Mouse (Mus musculus) MEL (cell line): Measurements from ENCODE around the gene Cdc14b. TPM values are rescaled to one million over a fixed set of nuclear protein-coding genes. Genes with fewer than 3 reads are reported as not detected.

Experiments
- DNase-seq: peaks from one replicate; pipeline ENCODE4 v3.0.0; 2011; ENCODE audit warnings: low read depth, low spot score
- H3K27ac ChIP-seq: 2 replicates; pipeline ENCODE4 v1.5.1; 2012; ENCODE audit warnings: low read depth, mild to moderate bottlenecking, control low read depth, low read length, moderate library complexity; ENCODE audit not compliant: control insufficient read depth
- H3K27me3 ChIP-seq, 2 experiments: fragments of 150-350 bp in 1 of 2; sonication (generic) in 1 of 2; 2 replicates each; pipeline ENCODE4 v1.6.1; 2012; ENCODE audit warnings: low read length in 2 of 2, mild to moderate bottlenecking in 2 of 2, improper control_type of control experiment in 1 of 2, moderate library complexity in 1 of 2; ENCODE audit not compliant: insufficient read depth in 2 of 2, control insufficient read depth in 1 of 2
- H3K36me3 ChIP-seq, 2 experiments: 2 replicates each; pipeline ENCODE4 v1.6.1; 2012 to 2014; ENCODE audit warnings: low read length in 2 of 2, improper control_type of control experiment in 1 of 2, inconsistent platforms in 1 of 2, mild to moderate bottlenecking in 1 of 2; ENCODE audit not compliant: insufficient read depth in 2 of 2, control insufficient read depth in 1 of 2
- H3K4me1 ChIP-seq, 2 experiments: fragments of 150-350 bp in 1 of 2; sonication (generic) in 1 of 2; 2 replicates each; pipeline ENCODE4 v1.6.1; 2012; ENCODE audit warnings: low read length in 2 of 2, improper control_type of control experiment in 1 of 2, mild to moderate bottlenecking in 1 of 2; ENCODE audit not compliant: insufficient read depth in 2 of 2, control insufficient read depth in 1 of 2
- H3K4me3 ChIP-seq, 2 experiments: fragments of 150-350 bp in 1 of 2; sonication (generic) in 1 of 2; 2 replicates each; pipeline ENCODE4 v1.5.1; 2012; ENCODE audit warnings: low read depth in 2 of 2, low read length in 2 of 2, mild to moderate bottlenecking in 2 of 2, moderate library complexity in 2 of 2, control low read depth in 1 of 2, improper control_type of control experiment in 1 of 2; ENCODE audit not compliant: control insufficient read depth in 1 of 2, insufficient read depth in 1 of 2
- H3K79me2 ChIP-seq: 2 replicates; pipeline ENCODE4 v1.6.1; 2012; ENCODE audit warnings: mild to moderate bottlenecking, low read length, moderate library complexity; ENCODE audit not compliant: control insufficient read depth, poor library complexity, insufficient read depth
- H3K9ac ChIP-seq: 2 replicates; pipeline ENCODE4 v1.6.1; 2012; ENCODE audit warnings: low read depth, mild to moderate bottlenecking, control low read depth, low read length, moderate library complexity; ENCODE audit not compliant: control insufficient read depth, poor library complexity, severe bottlenecking
- H3K9me3 ChIP-seq: fragments of 150-350 bp; sonication (generic); replicated peaks from 2 replicates; pipeline ENCODE4 v1.6.1; 2012; ENCODE audit warnings: mild to moderate bottlenecking, low read length, improper control_type of control experiment, moderate library complexity; ENCODE audit not compliant: insufficient read depth
- BHLHE40 ChIP-seq: IDR thresholded peaks from 2 replicates; pipeline ENCODE4 v1.6.1; 2012; ENCODE audit warnings: low read depth, mild to moderate bottlenecking, inconsistent platforms, low read length, improper control_type of control experiment, borderline replicate concordance
- CHD1 ChIP-seq: IDR thresholded peaks from 2 replicates; pipeline ENCODE4 v1.6.1; 2012; ENCODE audit warnings: low read depth, mild to moderate bottlenecking, inconsistent platforms, low read length, improper control_type of control experiment
- CTCF ChIP-seq, 3 experiments: IDR thresholded peaks in 2 of 3; conservative IDR thresholded peaks in 1 of 3; 2 replicates each; pipeline ENCODE4 v1.5.1; 2011 to 2012; ENCODE audit warnings: low read length in 3 of 3, low read depth in 2 of 3, mild to moderate bottlenecking in 2 of 3, improper control_type of control experiment in 1 of 3, inconsistent platforms in 1 of 3, mixed read lengths in 1 of 3, moderate library complexity in 1 of 3; ENCODE audit not compliant: control insufficient read depth in 1 of 3, insufficient read depth in 1 of 3, poor library complexity in 1 of 3, severe bottlenecking in 1 of 3
- EP300 ChIP-seq, 2 experiments: IDR thresholded peaks; 2 replicates each; pipeline ENCODE4 v1.6.1; 2011; ENCODE audit warnings: improper control_type of control experiment in 2 of 2, low read length in 2 of 2, low read depth in 1 of 2, mild to moderate bottlenecking in 1 of 2
- GABPA ChIP-seq: IDR thresholded peaks from 2 replicates; pipeline ENCODE4 v1.6.1; 2012; ENCODE audit warnings: low read depth, mild to moderate bottlenecking, inconsistent platforms, low read length, improper control_type of control experiment, moderate library complexity
- HCFC1 ChIP-seq: IDR thresholded peaks from 2 replicates; pipeline ENCODE4 v1.6.1; 2012; ENCODE audit warnings: low read depth, mild to moderate bottlenecking, inconsistent platforms, low read length, improper control_type of control experiment, moderate library complexity
- JUND ChIP-seq: IDR thresholded peaks from 2 replicates; pipeline ENCODE4 v1.6.1; 2011; ENCODE audit warnings: low read depth, mild to moderate bottlenecking, improper control_type of control experiment, low read length
- MAFK ChIP-seq: IDR thresholded peaks from 2 replicates; pipeline ENCODE4 v1.6.1; 2011; ENCODE audit warnings: low read depth, mild to moderate bottlenecking, low read length, improper control_type of control experiment, borderline replicate concordance
- MXI1 ChIP-seq: IDR thresholded peaks from 2 replicates; pipeline ENCODE4 v1.6.1; 2011; ENCODE audit warnings: mild to moderate bottlenecking, low read depth, low read length, improper control_type of control experiment
- NELFE ChIP-seq: IDR thresholded peaks from 2 replicates; pipeline ENCODE4 v1.6.1; 2011; ENCODE audit warnings: low read depth, low read length, improper control_type of control experiment
- NRF1 ChIP-seq: IDR thresholded peaks from 2 replicates; pipeline ENCODE4 v1.6.1; 2014; ENCODE audit warnings: low read depth, mild to moderate bottlenecking, inconsistent platforms, low read length, improper control_type of control experiment, moderate library complexity; ENCODE audit not compliant: poor library complexity, insufficient read depth, severe bottlenecking
- POLR2AphosphoS2 ChIP-seq: IDR thresholded peaks from 2 replicates; pipeline ENCODE4 v1.6.1; 2011; ENCODE audit warnings: low read length, improper control_type of control experiment
- POLR2AphosphoS5 ChIP-seq: IDR thresholded peaks from 2 replicates; pipeline ENCODE4 v1.6.1; 2012; ENCODE audit warnings: low read depth, borderline replicate concordance, mild to moderate bottlenecking, inconsistent platforms, low read length, moderate library complexity, mixed read lengths
- SMC3 ChIP-seq: IDR thresholded peaks from 2 replicates; pipeline ENCODE4 v1.6.1; 2011; ENCODE audit warnings: low read depth, low read length, improper control_type of control experiment
- TCF12 ChIP-seq: IDR thresholded peaks from 2 replicates; pipeline ENCODE4 v1.6.1; 2014; ENCODE audit warnings: low read depth, mild to moderate bottlenecking, inconsistent platforms, low read length, improper control_type of control experiment, moderate library complexity
- UBTF ChIP-seq: IDR thresholded peaks from 2 replicates; pipeline ENCODE4 v1.6.1; 2012; ENCODE audit warnings: low read depth, mild to moderate bottlenecking, inconsistent platforms, low read length, improper control_type of control experiment, moderate library complexity, borderline replicate concordance; ENCODE audit not compliant: insufficient read depth
- USF1 ChIP-seq: IDR thresholded peaks from 2 replicates; pipeline ENCODE4 v1.6.1; 2014; ENCODE audit warnings: low read depth, mild to moderate bottlenecking, inconsistent platforms, low read length, improper control_type of control experiment, moderate library complexity
- USF2 ChIP-seq, 2 experiments: IDR thresholded peaks; 2 replicates each; pipeline ENCODE4 v1.6.1; 2011 to 2012; ENCODE audit warnings: improper control_type of control experiment in 2 of 2, low read length in 2 of 2, borderline replicate concordance in 1 of 2, inconsistent platforms in 1 of 2, low read depth in 1 of 2, mild to moderate bottlenecking in 1 of 2; ENCODE audit not compliant: insufficient read depth in 1 of 2
- ZC3H11A ChIP-seq: IDR thresholded peaks from 2 replicates; pipeline ENCODE4 v1.6.1; 2012; ENCODE audit warnings: low read depth, mild to moderate bottlenecking, inconsistent platforms, low read length, improper control_type of control experiment
- ZKSCAN1 ChIP-seq: IDR thresholded peaks from 2 replicates; pipeline ENCODE4 v1.6.1; 2012; ENCODE audit warnings: low read depth, mild to moderate bottlenecking, inconsistent platforms, low read length, improper control_type of control experiment, moderate library complexity
- ZMIZ1 ChIP-seq: IDR thresholded peaks from 2 replicates; pipeline ENCODE4 v1.6.1; 2012; ENCODE audit warnings: low read depth, mild to moderate bottlenecking, inconsistent platforms, low read length, improper control_type of control experiment, moderate library complexity
- ZNF384 ChIP-seq: IDR thresholded peaks from 2 replicates; pipeline ENCODE4 v1.6.1; 2012; ENCODE audit warnings: low read depth, mild to moderate bottlenecking, inconsistent platforms, low read length, improper control_type of control experiment
- polyA plus RNA-seq, 2 experiments: library from polyadenylated mRNA; stranded (reverse) in 1 of 2; unstranded in 1 of 2; fragments of >175 nt in 1 of 2; fragments of >200 nt in 1 of 2; gene quantifications; 2 replicates each; pipeline versions ENCODE4 v1.2.1 to v1.2.4; 2012; ENCODE audit warnings: low replicate concordance in 2 of 2, low read depth in 1 of 2; ENCODE audit not compliant: insufficient read length in 2 of 2, insufficient read depth in 1 of 2, missing spikeins in 1 of 2
- total RNA-seq: library from RNA; depleted of rRNA; stranded (reverse); fragments of 300-350 nt; gene quantifications from 2 replicates; pipeline ENCODE4 v1.2.3, GENCODE M21; 2012

Cdc14b gene
- total and polyA plus RNA-seq, 3 experiments: 18.7 to 28.3 TPM; not detected in 1

DNA sequence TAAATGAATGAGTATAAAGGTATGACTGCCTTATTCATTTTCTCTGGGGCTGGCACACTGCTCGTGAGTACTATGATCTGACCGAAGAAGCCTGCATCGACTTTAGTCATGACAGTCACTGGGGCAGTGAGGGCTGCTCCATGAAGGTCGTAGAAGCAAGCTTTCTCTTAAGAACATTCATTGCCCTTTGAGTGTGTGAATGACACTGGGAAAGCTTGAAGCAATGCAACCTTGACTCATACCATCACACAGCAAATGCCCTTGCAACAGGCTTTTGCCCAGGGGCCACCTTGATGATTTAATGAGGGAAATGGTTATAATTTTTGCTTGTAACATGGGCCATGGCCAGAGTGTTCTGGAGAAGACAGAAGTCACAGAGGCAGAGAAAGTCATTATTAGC lies 88.6 kb downstream of the Cdc14b start:
- no peaks in the 10 kb centered on the region for H3K9me3 ChIP-seq
- H3K4me3 ChIP-seq: no peak overlapping the region
- no peak for TF ChIP-seq ZMIZ1
- TF ChIP-seq POLR2AphosphoS2: no peak
- TF ChIP-seq EP300 (IDR thresholded peaks at IDR 0.05; ENCODE audit: low read depth in 1 of 2, low read length in 2 of 2): no peak
- TF ChIP-seq UBTF: no peak
- TF ChIP-seq HCFC1: no peak
- TF ChIP-seq ZC3H11A: no peak
- TF ChIP-seq MAFK: no peak
- no peak for TF ChIP-seq ZNF384
- no peak for TF ChIP-seq POLR2AphosphoS5
- no peak overlapping the region for H3K27ac ChIP-seq
- H3K27me3 ChIP-seq: no peaks in the 10 kb centered on the region
- no peak overlapping the region for H3K9ac ChIP-seq
- DNase-seq: no peak
- no peaks in the 10 kb centered on the region; a peak in 1 of 4 replicates for H3K36me3 ChIP-seq
- no peaks in the 10 kb centered on the region for H3K4me1 ChIP-seq
- no peaks in the 10 kb centered on the region for H3K79me2 ChIP-seq

DNA sequence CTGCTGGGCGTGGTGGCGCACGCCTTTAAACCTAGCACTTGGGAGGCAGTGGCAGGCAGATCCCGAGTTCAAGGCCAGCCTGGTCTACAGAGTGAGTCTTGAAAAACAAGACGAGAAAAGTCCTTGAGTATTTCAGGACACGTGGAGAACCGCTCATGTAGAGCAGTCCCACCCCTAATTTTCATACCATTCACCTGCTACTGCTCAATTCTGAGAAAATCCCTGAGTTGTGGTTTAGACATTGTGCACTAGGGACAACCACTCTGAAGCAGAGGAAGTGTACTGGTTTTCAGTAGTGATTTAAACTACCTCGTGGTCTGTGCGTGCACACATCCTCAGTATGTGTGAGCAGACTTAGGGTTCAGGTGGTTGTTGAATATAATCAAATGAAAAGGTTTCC lies 89.5 kb downstream of the Cdc14b start:
- Histone ChIP-seq H3K79me2 (no peaks in the 10 kb centered on the region), H3K4me1 (no peaks in the 10 kb centered on the region), H3K9me3 (no peaks in the 10 kb centered on the region), H3K9ac (no peak overlapping the region), H3K27me3 (no peaks in the 10 kb centered on the region), H3K36me3 (no peaks in the 10 kb centered on the region; a peak in 1 of 4 replicates), H3K4me3 (no peak overlapping the region), H3K27ac (no peak overlapping the region)
- no peak for TF ChIP-seq CTCF (IDR thresholded peaks at IDR 0.05 in 2 of 3, conservative IDR thresholded peaks at IDR 0.05 in 1 of 3; ENCODE audit: control insufficient read depth in 1 of 3, insufficient read depth in 1 of 3, low read depth in 2 of 3, low read length in 3 of 3, poor library complexity in 1 of 3, severe bottlenecking in 1 of 3)
- TF ChIP-seq SMC3: no peak
- TF ChIP-seq ZC3H11A: no peak
- no peak for TF ChIP-seq CHD1
- TF ChIP-seq ZKSCAN1: no peak
- no peak for TF ChIP-seq NELFE
- no peak for TF ChIP-seq POLR2AphosphoS5
- TF ChIP-seq USF1: no peak
- TF ChIP-seq MXI1: no peak
- TF ChIP-seq TCF12: no peak
- no peak for TF ChIP-seq MAFK
- TF ChIP-seq EP300 (IDR thresholded peaks at IDR 0.05; ENCODE audit: low read depth in 1 of 2, low read length in 2 of 2): no peak
- no peak for TF ChIP-seq GABPA
- no peak for TF ChIP-seq NRF1
- TF ChIP-seq USF2 (IDR thresholded peaks at IDR 0.05; ENCODE audit: borderline replicate concordance in 1 of 2, insufficient read depth in 1 of 2, low read depth in 1 of 2, low read length in 2 of 2): no peak
- no peak for TF ChIP-seq JUND
- TF ChIP-seq BHLHE40: no peak
- DNase-seq: no peak
